Mouse (Mus musculus): Measurements from ENCODE around the gene Helq. TPM values are rescaled to one million over a fixed set of nuclear protein-coding genes. Genes with fewer than 3 reads are reported as not detected.

The Helq gene
- 10 to 100 TPM; 17.2 to 24.7 TPM for total RNA-seq (2021)
- long read RNA-seq, partial matches to known transcripts, result 0 of 5 reads
- long read RNA-seq, other reads (novel, unspliced or antisense), result 4 of 5 reads

- DNase-seq (ENCODE audit: low spot score in 2 of 2), result peak; percentile 90 to 93
These were observed at the start of gene Helq, which contains the start of gene Mrps18c for GRCm38 (mm10) chr5:100798165-100798860. TSS of gene Helq (minus strand) at chr5:100798598. TSS of gene Mrps18c (plus strand) at chr5:100798627.

GRCm38 (mm10) chr5:100847143-100847542 is 48.7 kb upstream of the Helq start:
- no peak for DNase-seq (ENCODE audit: low spot score in 2 of 2)

- DNase-seq (ENCODE audit: low spot score in 2 of 2), result no peak
These were observed 48.2 kb upstream of the Helq start for GRCm38 (mm10) chr5:100846599-100846920.

GRCm38 (mm10) chr5:100845848-100846598 is 47.6 kb upstream of the Helq start:
- peak; percentile 28 to 40 for DNase-seq (ENCODE audit: low spot score in 2 of 2)

- peak in 1 of 2 experiments; percentile 26 for DNase-seq (ENCODE audit: low spot score in 2 of 2)
These were observed 47.1 kb upstream of the Helq start, which contains the start of gene Gpat3 for GRCm38 (mm10) chr5:100845485-100845847. TSS of gene Gpat3 (plus strand) at chr5:100845713.

- no peak for DNase-seq (ENCODE audit: low spot score in 2 of 2)
These were observed 46.1 kb upstream of the Helq start for GRCm38 (mm10) chr5:100844485-100844884.

- DNase-seq (ENCODE audit: low spot score in 2 of 2), result no peak
These were observed 39.5 kb upstream of the Helq start for GRCm38 (mm10) chr5:100837907-100838306.

- no peak for DNase-seq (ENCODE audit: low spot score in 2 of 2)
These were observed 37.6 kb upstream of the Helq start for GRCm38 (mm10) chr5:100835862-100836538.

GRCm38 (mm10) chr5:100833841-100834240 is 35.4 kb upstream of the Helq start:
- DNase-seq (ENCODE audit: low spot score in 2 of 2), result no peak

GRCm38 (mm10) chr5:100832680-100833079 is 34.3 kb upstream of the Helq start:
- DNase-seq (ENCODE audit: low spot score in 2 of 2), result no peak

- no peak for DNase-seq (ENCODE audit: low spot score in 2 of 2)
These were observed 30.3 kb upstream of the Helq start for GRCm38 (mm10) chr5:100828701-100829100.

- no peak for DNase-seq (ENCODE audit: low spot score in 2 of 2)
These were observed 28.1 kb upstream of the Helq start for GRCm38 (mm10) chr5:100826531-100826930.

GRCm38 (mm10) chr5:100825975-100826374 is 27.6 kb upstream of the Helq start:
- DNase-seq (ENCODE audit: low spot score in 2 of 2), result no peak

GRCm38 (mm10) chr5:100822826-100823225 is 24.4 kb upstream of the Helq start:
- DNase-seq (ENCODE audit: low spot score in 2 of 2), result no peak

- no peak for DNase-seq (ENCODE audit: low spot score in 2 of 2)
These were observed 23.0 kb upstream of the Helq start for GRCm38 (mm10) chr5:100821375-100821774.

- DNase-seq (ENCODE audit: low spot score in 2 of 2), result peak; percentile 76 to 87
These were observed 22.2 kb upstream of the Helq start, which contains the start of gene Abraxas1 for GRCm38 (mm10) chr5:100820483-100821184. TSS of gene Abraxas1 (minus strand) at chr5:100820965.

- DNase-seq (ENCODE audit: low spot score in 2 of 2), result no peak
These were observed 21.4 kb upstream of the Helq start for GRCm38 (mm10) chr5:100819568-100820480.

GRCm38 (mm10) chr5:100818341-100818740 is 19.9 kb upstream of the Helq start:
- DNase-seq (ENCODE audit: low spot score in 2 of 2), result no peak

- DNase-seq (ENCODE audit: low spot score in 2 of 2), result no peak
These were observed 4.3 kb downstream of the Helq start for GRCm38 (mm10) chr5:100794084-100794483.

GRCm38 (mm10) chr5:100792261-100792660 is 6.1 kb downstream of the Helq start:
- DNase-seq (ENCODE audit: low spot score in 2 of 2), result no peak
